Mouse (Mus musculus): ENCODE results near the gene H2-Q7.
"Not testable (repeated sequence)": the region's sequence is repeated elsewhere in the genome, so short reads cannot be mapped to it uniquely, and the experiment has no call there.

H2-Q7 gene
- long read RNA-seq, experiment 1, full-length matches to known transcripts, result 12 of 15 reads
- long read RNA-seq, experiment 1, partial matches to known transcripts, result 0 of 15 reads
- long read RNA-seq, experiment 1, other reads (novel, unspliced or antisense), result 3 of 15 reads
- long read RNA-seq, experiment 2, full-length matches to known transcripts, result 11 of 15 reads
- long read RNA-seq, experiment 2, partial matches to known transcripts, result 2 of 15 reads
- long read RNA-seq, experiment 2, other reads (novel, unspliced or antisense), result 2 of 15 reads

GRCm38 (mm10) chr17:35438885-35439284, at the start of gene H2-Q7:
H2-Q7 (plus strand) TSS chr17:35439155.
- intact Hi-C loops (cut with DNase I), result not testable (repeated sequence)

- intact Hi-C loops (cut with DNase I), result not testable (repeated sequence)
Observed at GRCm38 (mm10) chr17:35389796-35390195, 49.2 kb upstream of the H2-Q7 start.

- intact Hi-C loops (cut with DNase I), result not testable (repeated sequence)
Observed at GRCm38 (mm10) chr17:35392671-35393070, 46.3 kb upstream of the H2-Q7 start.

GRCm38 (mm10) chr17:35393864-35394800, 44.8 kb upstream of the H2-Q7 start:
- intact Hi-C loops (cut with DNase I), result not testable (repeated sequence)

GRCm38 (mm10) chr17:35396956-35397355, 42.0 kb upstream of the H2-Q7 start:
- intact Hi-C loops (cut with DNase I), result not testable (repeated sequence)

GRCm38 (mm10) chr17:35413057-35413456, 25.9 kb upstream of the H2-Q7 start:
- intact Hi-C loops (cut with DNase I), result not testable (repeated sequence)

GRCm38 (mm10) chr17:35415273-35416129, 23.5 kb upstream of the H2-Q7 start:
- intact Hi-C loops (cut with DNase I), result not testable (repeated sequence)

GRCm38 (mm10) chr17:35418772-35419171, 20.2 kb upstream of the H2-Q7 start:
- intact Hi-C loops (cut with DNase I), result no loop called here

GRCm38 (mm10) chr17:35419564-35419963, 19.4 kb upstream of the H2-Q7 start:
- intact Hi-C loops (cut with DNase I), result not testable (repeated sequence)

- intact Hi-C loops (cut with DNase I), result not testable (repeated sequence)
Observed at GRCm38 (mm10) chr17:35420206-35420810, 18.6 kb upstream of the H2-Q7 start.

GRCm38 (mm10) chr17:35421331-35421730, 17.6 kb upstream of the H2-Q7 start:
- intact Hi-C loops (cut with DNase I), result not testable (repeated sequence)

- intact Hi-C loops (cut with DNase I), result not testable (repeated sequence)
Observed at GRCm38 (mm10) chr17:35422360-35422759, 16.6 kb upstream of the H2-Q7 start.

- intact Hi-C loops (cut with DNase I), result not testable (repeated sequence)
Observed at GRCm38 (mm10) chr17:35423131-35423810, 15.7 kb upstream of the H2-Q7 start.

GRCm38 (mm10) chr17:35424106-35424505, 14.8 kb upstream of the H2-Q7 start:
- intact Hi-C loops (cut with DNase I), result not testable (repeated sequence)

- intact Hi-C loops (cut with DNase I), result not testable (repeated sequence)
Observed at GRCm38 (mm10) chr17:35424624-35425416, 14.1 kb upstream of the H2-Q7 start, which contains the start of gene H2-Q6. H2-Q6 (plus strand) TSS chr17:35424850.

GRCm38 (mm10) chr17:35425474-35425873, 13.5 kb upstream of the H2-Q7 start:
- intact Hi-C loops (cut with DNase I), result not testable (repeated sequence)

- intact Hi-C loops (cut with DNase I), result not testable (repeated sequence)
Observed at GRCm38 (mm10) chr17:35428883-35429282, 10.1 kb upstream of the H2-Q7 start.

- intact Hi-C loops (cut with DNase I), result not testable (repeated sequence)
Observed at GRCm38 (mm10) chr17:35430671-35431070, 8.3 kb upstream of the H2-Q7 start.

- intact Hi-C loops (cut with DNase I), result not testable (repeated sequence)
Observed at GRCm38 (mm10) chr17:35432167-35432566, 6.8 kb upstream of the H2-Q7 start.

Data from adrenal gland (tissue).